Mouse (Mus musculus): ENCODE measurements around the gene Lzts2. TPM values are rescaled to one million over a fixed set of nuclear protein-coding genes. Genes with fewer than 3 reads are reported as not detected.

The Lzts2 gene
- polyA plus RNA-seq, 1 experiment from 2014 or later = 105 TPM

- Histone ChIP-seq H3K9me3 (no peaks in the 10 kb centered on the region), H3K9ac (replicated peaks) (no peak overlapping the region), H3K4me3 (replicated peaks) (no peak overlapping the region), H3K27ac (peak overlapping the region; percentile 98; the same call in 1 of the 2 replicates), H3K4me2 (peak overlapping the region; percentile 63; the same call in 1 of the 2 replicates), H3K36me3 (peaks cover 37% of the 10 kb centered on the region), H3K27me3 (no peaks in the 10 kb centered on the region), H3K4me1 (replicated peaks) (peaks cover 22% of the 10 kb centered on the region)
- 52% methylated on average over 4 of the region's 4 CpGs for WGBS
- no peak for ATAC-seq (ENCODE audit: insufficient number of reproducible peaks, insufficient read depth, low FRiP score, low TSS enrichment, low read depth)
Observed at GRCm38 (mm10) chr19:45056364-45056763, 42.1 kb downstream of the Lzts2 start.

DNA sequence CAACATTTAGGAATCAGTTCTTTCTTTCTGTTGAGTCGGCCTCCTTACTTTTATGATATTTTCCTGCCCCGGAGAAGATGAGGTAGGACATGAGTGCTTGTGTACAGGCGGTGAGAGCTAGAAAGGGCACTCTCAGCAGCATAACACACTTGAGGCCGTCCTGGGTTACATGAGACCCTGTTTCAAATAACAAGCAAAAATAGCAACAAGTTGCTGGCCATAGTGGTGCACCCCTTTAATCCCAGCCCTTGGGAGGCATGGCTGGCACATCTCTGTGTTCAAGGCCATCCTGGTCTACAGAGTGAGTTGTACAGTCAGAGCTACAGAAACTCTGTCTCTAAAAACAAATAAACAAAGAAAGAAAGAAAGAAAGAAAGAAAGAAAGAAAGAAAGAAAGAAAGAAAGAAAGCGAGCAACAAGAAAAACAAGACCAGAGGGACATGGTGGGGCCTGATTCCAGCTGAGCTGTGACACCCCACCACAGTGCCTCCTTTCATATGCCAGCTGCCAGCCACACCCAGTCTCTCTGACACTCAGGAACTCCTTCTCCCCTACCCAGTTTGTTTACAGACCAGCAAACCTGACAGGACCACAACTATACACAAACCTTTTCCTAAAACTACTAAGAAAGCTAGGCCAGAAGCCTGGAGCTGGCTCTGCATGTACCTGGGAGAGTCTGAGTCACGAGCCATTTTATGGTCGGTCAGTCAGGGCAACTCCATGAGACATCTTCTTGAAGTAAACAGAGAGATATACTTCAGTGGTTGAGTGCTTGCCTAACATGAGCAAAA is 42.9 kb downstream of the Lzts2 start:
- WGBS = 77% methylated on average over 7 of the region's 7 CpGs
- H3K9ac ChIP-seq (replicated peaks) = peak overlapping the region; percentile 47
- no peaks in the 10 kb centered on the region for H3K27me3 ChIP-seq
- H3K9me3 ChIP-seq = no peaks in the 10 kb centered on the region
- H3K27ac ChIP-seq = peak overlapping the region; percentile 98
- H3K4me1 ChIP-seq (replicated peaks) = peaks cover 22% of the 10 kb centered on the region
- no peak for ATAC-seq (ENCODE audit: insufficient number of reproducible peaks, insufficient read depth, low FRiP score, low TSS enrichment, low read depth)
- H3K4me2 ChIP-seq = peak overlapping the region; percentile 63
- peaks cover 30% of the 10 kb centered on the region for H3K36me3 ChIP-seq
- H3K4me3 ChIP-seq (replicated peaks) = peak overlapping the region; percentile 56

GRCm38 (mm10) chr19:45057724-45058112 is 43.5 kb downstream of the Lzts2 start:
- 42% methylated on average over 7 of the region's 7 CpGs for WGBS
- H3K27me3 ChIP-seq = no peaks in the 10 kb centered on the region; the same call in 1 of the 2 replicates
- peak overlapping the region; percentile 47 for H3K9ac ChIP-seq (replicated peaks)
- peaks cover 22% of the 10 kb centered on the region for H3K4me1 ChIP-seq (replicated peaks)
- H3K36me3 ChIP-seq = peaks cover 24% of the 10 kb centered on the region
- H3K27ac ChIP-seq = peak overlapping the region; percentile 98
- no peak for ATAC-seq (ENCODE audit: insufficient number of reproducible peaks, insufficient read depth, low FRiP score, low TSS enrichment, low read depth)
- H3K9me3 ChIP-seq = no peaks in the 10 kb centered on the region
- peak overlapping the region; percentile 56 for H3K4me3 ChIP-seq (replicated peaks)
- peak overlapping the region; percentile 63 for H3K4me2 ChIP-seq

DNA sequence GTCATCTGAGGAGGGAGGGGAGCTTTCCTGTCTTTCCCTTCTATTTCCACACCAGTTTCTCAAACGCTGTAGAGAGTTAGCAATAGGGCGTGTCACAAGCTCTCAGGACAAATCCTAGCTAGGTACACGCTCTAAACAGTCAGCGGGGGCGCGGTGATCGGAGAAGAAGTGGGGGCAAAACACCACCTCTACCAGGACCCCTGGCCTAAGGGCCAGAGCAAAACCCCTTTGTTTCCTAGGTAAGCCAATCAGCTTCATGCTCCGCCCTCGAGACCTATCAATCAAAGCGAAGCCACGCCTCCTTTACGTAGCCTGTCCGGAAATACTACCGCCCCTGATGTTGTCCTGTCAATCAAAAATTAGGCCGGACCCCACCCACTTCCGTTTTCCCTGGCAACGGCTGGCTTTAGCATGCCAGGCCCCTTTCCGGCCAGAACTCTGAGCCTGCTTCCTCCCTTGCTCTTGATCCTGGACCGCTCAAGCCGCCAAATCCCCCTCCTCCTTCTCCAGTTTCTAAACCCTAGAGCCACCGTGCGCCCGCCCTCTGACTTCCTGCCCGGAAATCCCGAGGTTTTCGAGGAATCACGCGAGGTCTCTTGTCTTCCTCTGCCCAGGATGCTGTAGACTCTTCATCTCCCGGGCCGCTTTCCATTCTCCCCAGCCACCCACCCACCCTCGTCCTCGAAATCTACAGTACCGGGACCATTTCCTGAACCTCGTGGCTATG is 44.1 kb downstream of the Lzts2 start:
- Histone ChIP-seq H3K9ac (replicated peaks) (peak overlapping the region; percentile 81), H3K27ac (peak overlapping the region; percentile 98), H3K27me3 (no peaks in the 10 kb centered on the region; the same call in 1 of the 2 replicates), H3K36me3 (peaks cover 18% of the 10 kb centered on the region), H3K4me3 (replicated peaks) (peak overlapping the region; percentile 56), H3K4me1 (replicated peaks) (peaks cover 22% of the 10 kb centered on the region), H3K9me3 (no peaks in the 10 kb centered on the region), H3K4me2 (peak overlapping the region; percentile 63)
- peak; percentile 96 for ATAC-seq (ENCODE audit: insufficient number of reproducible peaks, insufficient read depth, low FRiP score, low TSS enrichment, low read depth)
- WGBS = under 1% methylated on average over 34 of the region's 34 CpGs

DNA sequence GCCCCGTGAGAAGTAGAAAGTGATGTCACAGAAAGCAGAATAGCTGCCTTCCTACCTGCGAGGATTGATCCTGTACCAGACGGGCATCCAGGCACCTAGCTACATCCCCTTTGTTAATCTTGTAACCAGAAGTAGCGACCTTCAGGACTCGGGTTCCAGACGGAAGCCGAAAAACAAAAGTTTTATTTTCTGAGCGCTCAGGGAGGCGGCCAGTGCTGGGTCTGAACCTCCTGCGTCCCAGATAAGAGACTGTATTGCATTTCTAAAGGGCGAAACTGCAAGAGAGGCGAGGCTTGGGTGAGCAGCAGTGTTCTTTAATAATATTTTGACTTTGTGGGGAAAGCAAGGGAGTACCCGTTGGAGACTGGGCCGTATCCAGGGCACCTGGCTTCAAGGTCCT is 44.6 kb downstream of the Lzts2 start:
- WGBS = under 1% methylated on average over 14 of the region's 14 CpGs
- Histone ChIP-seq H3K27ac (peak overlapping the region; percentile 98), H3K36me3 (peaks cover 12% of the 10 kb centered on the region; the same call in 1 of the 2 replicates), H3K4me1 (replicated peaks) (peaks cover 22% of the 10 kb centered on the region), H3K4me2 (peak overlapping the region; percentile 63), H3K9me3 (no peaks in the 10 kb centered on the region), H3K27me3 (peaks cover 3% of the 10 kb centered on the region), H3K4me3 (replicated peaks) (peak overlapping the region; percentile 56), H3K9ac (replicated peaks) (peak overlapping the region; percentile 81)
- peak; percentile 23 for ATAC-seq (ENCODE audit: insufficient number of reproducible peaks, insufficient read depth, low FRiP score, low TSS enrichment, low read depth)

- no peaks in the 10 kb centered on the region for H3K36me3 ChIP-seq
- WGBS = 45% methylated on average over 20 of the region's 20 CpGs
- H3K4me2 ChIP-seq = peak overlapping the region; percentile 36; the same call in 1 of the 2 replicates
- no peak for ATAC-seq (ENCODE audit: insufficient number of reproducible peaks, insufficient read depth, low FRiP score, low TSS enrichment, low read depth)
- H3K9ac ChIP-seq (replicated peaks) = 0 out of 2 replicates have a peak overlapping the region, but pooled peaks have one; percentile 24
- no peaks in the 10 kb centered on the region for H3K9me3 ChIP-seq
- no peak overlapping the region for H3K4me3 ChIP-seq (replicated peaks)
- H3K4me1 ChIP-seq (replicated peaks) = peaks cover 11% of the 10 kb centered on the region
- no peak overlapping the region for H3K27ac ChIP-seq
- H3K27me3 ChIP-seq = peaks cover 52% of the 10 kb centered on the region
Observed at GRCm38 (mm10) chr19:45063565-45064292, 49.5 kb downstream of the Lzts2 start.

DNA sequence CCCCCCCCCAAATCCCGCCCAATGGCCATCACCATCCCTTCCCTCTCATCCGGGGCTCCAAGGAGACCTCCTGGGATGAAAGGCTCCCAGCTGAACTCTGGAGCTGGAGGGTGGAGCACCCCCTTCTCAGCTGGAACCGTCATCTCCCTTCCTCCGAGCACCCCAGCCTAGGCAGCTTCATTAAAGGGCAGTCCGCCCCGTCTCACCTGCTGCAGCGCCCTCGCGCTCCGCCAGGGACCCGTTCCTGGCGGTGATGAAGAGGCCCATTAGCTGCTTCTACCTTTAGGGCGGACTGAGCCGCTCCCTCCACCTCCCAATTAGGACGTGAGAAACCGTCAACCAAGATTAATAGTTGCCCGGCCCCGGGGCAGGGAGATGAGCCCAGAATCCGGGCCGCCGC is 51.0 kb downstream of the Lzts2 start:
- ATAC-seq (ENCODE audit: insufficient number of reproducible peaks, insufficient read depth, low FRiP score, low TSS enrichment, low read depth) = no peak
- Histone ChIP-seq H3K27me3 (peaks cover 61% of the 10 kb centered on the region), H3K9ac (replicated peaks) (no peak overlapping the region)

GRCm38 (mm10) chr19:45067170-45067569 is 53.0 kb downstream of the Lzts2 start:
- Histone ChIP-seq H3K36me3 (no peaks in the 10 kb centered on the region), H3K9ac (replicated peaks) (no peak overlapping the region), H3K4me1 (replicated peaks) (0 out of 2 replicates have a peak, but pooled peaks cover 6% of the 10 kb centered on the region), H3K27ac (no peak overlapping the region), H3K27me3 (peaks cover 79% of the 10 kb centered on the region), H3K9me3 (no peaks in the 10 kb centered on the region), H3K4me2 (no peak overlapping the region), H3K4me3 (replicated peaks) (no peak overlapping the region)
- ATAC-seq (ENCODE audit: insufficient number of reproducible peaks, insufficient read depth, low FRiP score, low TSS enrichment, low read depth) = no peak
- WGBS = 25% methylated on average over 17 of the region's 17 CpGs

More for the DNA sequence above, 51.0 kb downstream of the Lzts2 start:
- no peaks in the 10 kb centered on the region for H3K9me3 ChIP-seq
- H3K36me3 ChIP-seq = no peaks in the 10 kb centered on the region
- H3K4me3 ChIP-seq (replicated peaks) = 0 out of 2 replicates have a peak overlapping the region, but pooled peaks have one; percentile 18
- peak overlapping the region; percentile 17; the same call in 1 of the 2 replicates for H3K4me2 ChIP-seq
- 3% methylated on average over 21 of the region's 21 CpGs for WGBS
- 0 out of 2 replicates have a peak, but pooled peaks cover 6% of the 10 kb centered on the region for H3K4me1 ChIP-seq (replicated peaks)
- no peak overlapping the region for H3K27ac ChIP-seq

DNA sequence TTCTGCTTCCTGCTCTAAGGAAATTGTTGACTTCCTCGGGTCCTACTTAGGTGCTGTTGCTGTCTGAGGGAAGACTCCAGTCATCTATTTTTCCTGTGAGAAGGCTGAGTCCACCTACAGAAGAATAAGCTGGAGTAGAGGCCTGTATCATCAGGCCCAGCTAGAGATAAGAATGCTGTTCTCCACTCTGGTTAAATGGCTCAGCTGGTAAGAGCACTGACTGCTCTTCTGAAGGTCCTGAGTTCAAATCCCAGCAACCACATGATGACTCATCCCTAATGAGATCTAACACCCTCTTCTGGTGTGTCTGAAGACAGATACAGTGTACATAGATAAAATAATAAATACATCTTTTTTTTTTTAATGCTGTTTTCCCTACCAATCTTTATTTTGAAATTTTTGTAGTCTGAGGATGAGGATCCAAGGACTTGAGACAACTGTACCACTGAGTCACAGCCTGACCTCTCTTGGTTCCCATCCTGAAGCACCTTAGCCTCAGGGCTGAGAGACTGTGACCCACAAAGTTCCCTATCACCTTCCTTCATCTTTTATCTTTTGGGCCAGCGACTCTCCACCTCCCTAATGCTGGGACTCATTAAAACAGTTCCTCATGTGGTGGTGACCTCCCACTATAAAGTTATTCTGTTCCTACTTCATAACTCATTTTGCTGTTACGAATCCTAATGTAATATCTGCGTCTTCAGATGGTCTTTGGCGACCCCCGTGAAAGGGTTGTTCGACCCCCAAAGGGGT is 53.7 kb downstream of the Lzts2 start:
- Histone ChIP-seq H3K9me3 (no peaks in the 10 kb centered on the region), H3K27me3 (peaks cover 80% of the 10 kb centered on the region), H3K4me3 (replicated peaks) (no peak overlapping the region), H3K9ac (replicated peaks) (no peak overlapping the region), H3K36me3 (no peaks in the 10 kb centered on the region), H3K4me1 (replicated peaks) (0 out of 2 replicates have a peak, but pooled peaks cover 6% of the 10 kb centered on the region), H3K27ac (no peak overlapping the region), H3K4me2 (no peak overlapping the region)
- no peak for ATAC-seq (ENCODE audit: insufficient number of reproducible peaks, insufficient read depth, low FRiP score, low TSS enrichment, low read depth)
- WGBS = 81% methylated on average over 7 of the region's 7 CpGs

GRCm38 (mm10) chr19:45073871-45074542 is 59.8 kb downstream of the Lzts2 start:
- H3K9me3 ChIP-seq = no peaks in the 10 kb centered on the region
- peak overlapping the region; percentile 96 for H3K4me2 ChIP-seq
- peaks cover 68% of the 10 kb centered on the region for H3K27me3 ChIP-seq
- no peak for ATAC-seq (ENCODE audit: insufficient number of reproducible peaks, insufficient read depth, low FRiP score, low TSS enrichment, low read depth)
- no peaks in the 10 kb centered on the region for H3K36me3 ChIP-seq
- 10% methylated on average over 20 of the region's 20 CpGs for WGBS
- H3K4me3 ChIP-seq (replicated peaks) = peak overlapping the region; percentile 58
- peak overlapping the region; percentile 93 for H3K27ac ChIP-seq
- peak overlapping the region; percentile 77 for H3K9ac ChIP-seq (replicated peaks)
- peaks cover 40% of the 10 kb centered on the region for H3K4me1 ChIP-seq (replicated peaks)

Data from limb, embryonic 12.5 days (tissue).